Mouse (Mus musculus): ENCODE data around the gene Lrrc19.

DNA sequence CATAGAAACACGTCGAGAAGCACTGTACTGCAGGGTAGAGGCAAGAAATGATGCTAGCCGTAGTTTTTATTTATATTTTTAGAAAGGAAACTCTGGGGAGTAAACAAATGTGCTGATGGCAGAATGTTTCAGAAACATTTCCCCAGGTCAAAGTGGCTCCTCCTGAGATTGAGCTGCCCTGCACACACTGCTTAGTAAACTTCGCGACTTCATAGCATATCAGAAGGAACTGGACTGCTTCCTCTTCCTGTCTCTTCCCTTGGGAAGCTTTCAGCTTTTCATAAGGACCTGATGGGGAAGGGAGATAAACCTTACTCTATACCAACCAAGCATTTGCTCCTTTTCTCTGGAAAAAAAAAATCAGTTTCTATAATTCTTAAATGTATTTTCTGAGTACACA is 33.4 kb upstream of the Lrrc19 start:
- TF ChIP-seq POLR2A (IDR thresholded peaks at IDR 0.05; ENCODE audit: control insufficient read depth, low read depth, low read length) (no peak), CTCF (IDR thresholded peaks at IDR 0.05; ENCODE audit: control insufficient read depth, insufficient read depth, insufficient replicate concordance, low read depth, low read length) (no peak)

Measured in testis, adult 2 months (tissue).